Mouse (Mus musculus): ENCODE measurements around the gene Ovol2.

DNA sequence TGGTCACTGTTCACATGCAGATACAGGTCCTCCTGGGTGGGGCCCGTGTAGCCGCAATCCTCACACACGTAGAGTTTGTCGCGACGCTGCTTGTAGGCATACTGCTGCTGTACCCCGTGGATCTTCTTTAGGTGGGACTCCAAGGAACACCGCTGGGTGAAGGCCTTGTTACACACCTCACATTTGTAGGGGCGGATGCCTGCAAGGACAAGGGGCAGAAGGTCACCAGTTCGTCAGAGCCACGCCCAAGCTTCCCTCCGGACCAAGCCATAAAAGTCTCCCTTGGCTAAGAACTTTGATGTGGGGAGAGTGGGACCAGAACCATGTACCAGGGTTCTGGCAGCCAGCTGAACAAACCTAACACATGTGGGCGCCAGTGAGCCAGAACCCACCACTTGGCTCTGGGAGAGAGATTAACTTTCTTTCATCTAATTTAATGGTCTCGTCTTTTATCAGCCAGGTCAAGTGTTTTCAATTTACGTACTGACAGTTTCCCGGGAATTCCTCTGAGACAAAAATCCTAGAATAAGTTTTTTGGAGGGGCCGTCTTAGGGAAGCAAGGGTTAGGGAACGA is 26.1 kb downstream of the Ovol2 start:
- TF ChIP-seq GATA1 (IDR thresholded peaks at IDR 0.05; ENCODE audit: borderline replicate concordance, low read length): no peak
- TF ChIP-seq FLI1 (IDR thresholded peaks at IDR 0.05; ENCODE audit: low read length): no peak

All from megakaryocyte, embryonic 14.5 days (primary cell).